Mouse (Mus musculus) CH12.LX (cell line): ENCODE data around the gene Dagla.
A peak's percentile ranks its signal among the peaks of the same experiment; 100 is the strongest.

Source experiments
- CTCF ChIP-seq, 2 experiments: IDR thresholded peaks in 1 of 2; conservative IDR thresholded peaks in 1 of 2; 2 replicates each; pipeline ENCODE4 v1.5.1; 2011 to 2012; ENCODE audit warnings: low read depth in 2 of 2, low read length in 2 of 2, improper control_type of control experiment in 1 of 2, inconsistent platforms in 1 of 2, mild to moderate bottlenecking in 1 of 2, moderate library complexity in 1 of 2
- GABPA ChIP-seq: IDR thresholded peaks from 2 replicates; pipeline ENCODE4 v1.6.1; 2012; ENCODE audit warnings: low read depth, low read length, improper control_type of control experiment, inconsistent platforms; ENCODE audit not compliant: insufficient replicate concordance
- NRF1 ChIP-seq: IDR thresholded peaks from 2 replicates; pipeline ENCODE4 v1.6.1; 2014; ENCODE audit warnings: low read depth, mild to moderate bottlenecking, inconsistent platforms, low read length, improper control_type of control experiment, moderate library complexity
- POLR2A ChIP-seq: IDR thresholded peaks from 2 replicates; pipeline ENCODE4 v1.6.1; 2011; ENCODE audit warnings: low read depth, mild to moderate bottlenecking, improper control_type of control experiment, low read length
- RAD21 ChIP-seq: IDR thresholded peaks from 2 replicates; pipeline ENCODE4 v1.6.1; 2011; ENCODE audit warnings: low read depth, mild to moderate bottlenecking, low read length, improper control_type of control experiment, moderate library complexity
- TCF12 ChIP-seq: IDR thresholded peaks from 2 replicates; pipeline ENCODE4 v1.6.1; 2014; ENCODE audit warnings: low read depth, mild to moderate bottlenecking, inconsistent platforms, low read length, improper control_type of control experiment
- USF2 ChIP-seq: conservative IDR thresholded peaks from 2 replicates; pipeline ENCODE4 v1.6.1; 2011; ENCODE audit warnings: low read depth, low read length, improper control_type of control experiment

DNA sequence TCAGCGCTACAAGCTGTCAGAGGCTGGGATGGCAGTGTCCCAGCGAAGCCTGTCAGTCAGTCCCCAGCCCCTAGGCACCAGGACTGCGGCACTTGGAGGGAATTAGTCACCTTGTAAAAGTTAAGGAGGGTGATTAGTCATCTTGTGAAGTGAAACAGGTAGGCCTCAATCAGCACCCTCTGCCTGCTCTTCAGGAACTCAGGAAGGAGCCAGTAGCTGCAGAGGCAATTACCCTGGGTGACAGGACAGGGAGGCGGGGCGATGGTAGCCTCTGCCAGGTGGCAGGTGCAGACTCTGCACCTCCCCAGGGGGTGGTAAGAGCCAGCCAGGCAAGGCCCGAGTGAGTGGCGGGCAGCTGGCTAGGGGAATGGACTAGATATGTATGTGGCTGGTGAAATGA is 43.3 kb downstream of the Dagla start:
- TF ChIP-seq USF2 (no peak), NRF1 (no peak), GABPA (no peak), RAD21 (no peak), TCF12 (peak; percentile 71), POLR2A (no peak), CTCF (conservative IDR thresholded peaks at IDR 0.05 in 1 of 2, IDR thresholded peaks at IDR 0.05 in 1 of 2; ENCODE audit: low read depth in 2 of 2, low read length in 2 of 2) (no peak)
